Mouse (Mus musculus) skeletal muscle tissue, adult 2 months (tissue): ENCODE results near the gene Uso1.
A peak's percentile ranks its signal among the peaks of the same experiment; 100 is the strongest.

Experiments
- DNase-seq: peaks from one replicate; pipeline ENCODE4 v3.0.0-alpha.2; 2012; ENCODE audit warnings: low read depth, low spot score

Gene Uso1

GRCm38 (mm10) chr5:92137239-92138046 lies at the start of gene Uso1:
Gene Uso1 (plus strand): TSS chr5:92137938.
- DNase-seq, result peak; percentile 99

- DNase-seq, result no peak
These were observed 44.3 kb upstream of the Uso1 start for GRCm38 (mm10) chr5:92093263-92094061.

GRCm38 (mm10) chr5:92094062-92094415 lies 43.7 kb upstream of the Uso1 start:
- DNase-seq, result no peak

- DNase-seq, result no peak
These were observed 41.0 kb upstream of the Uso1 start for GRCm38 (mm10) chr5:92096786-92097185.

- DNase-seq, result no peak
These were observed 40.0 kb upstream of the Uso1 start for GRCm38 (mm10) chr5:92097779-92098178.

GRCm38 (mm10) chr5:92098351-92099109 lies 39.2 kb upstream of the Uso1 start:
- no peak for DNase-seq

GRCm38 (mm10) chr5:92101601-92102000 lies 36.1 kb upstream of the Uso1 start:
- no peak for DNase-seq

- DNase-seq, result no peak
These were observed 34.7 kb upstream of the Uso1 start for GRCm38 (mm10) chr5:92103062-92103461.

- peak; percentile 51 for DNase-seq
These were observed 33.8 kb upstream of the Uso1 start for GRCm38 (mm10) chr5:92103816-92104415.

GRCm38 (mm10) chr5:92106327-92107125 lies 31.2 kb upstream of the Uso1 start:
- DNase-seq, result peak; percentile 56

- DNase-seq, result no peak
These were observed 30.5 kb upstream of the Uso1 start for GRCm38 (mm10) chr5:92107282-92107681.

- DNase-seq, result no peak
These were observed 26.9 kb upstream of the Uso1 start for GRCm38 (mm10) chr5:92110818-92111355.

- DNase-seq, result no peak
These were observed 25.6 kb upstream of the Uso1 start for GRCm38 (mm10) chr5:92112175-92112574.

GRCm38 (mm10) chr5:92112585-92112984 lies 25.2 kb upstream of the Uso1 start:
- DNase-seq, result no peak

GRCm38 (mm10) chr5:92113484-92113883 lies 24.3 kb upstream of the Uso1 start:
- DNase-seq, result no peak

GRCm38 (mm10) chr5:92114223-92114622 lies 23.5 kb upstream of the Uso1 start:
- DNase-seq, result no peak

GRCm38 (mm10) chr5:92114939-92115338 lies 22.8 kb upstream of the Uso1 start:
- DNase-seq, result no peak

GRCm38 (mm10) chr5:92117823-92118403 lies 19.8 kb upstream of the Uso1 start:
- DNase-seq, result peak; percentile 96

GRCm38 (mm10) chr5:92121636-92122035 lies 16.1 kb upstream of the Uso1 start:
- DNase-seq, result no peak

GRCm38 (mm10) chr5:92125446-92125845 lies 12.3 kb upstream of the Uso1 start:
- DNase-seq, result no peak
